Mouse (Mus musculus): Measurements from ENCODE around the gene Ablim2. TPM values are rescaled to one million over a fixed set of nuclear protein-coding genes. Genes with fewer than 3 reads are reported as not detected.

Gene Ablim2
- polyA plus RNA-seq, 1 experiment: 5.8 TPM

DNA sequence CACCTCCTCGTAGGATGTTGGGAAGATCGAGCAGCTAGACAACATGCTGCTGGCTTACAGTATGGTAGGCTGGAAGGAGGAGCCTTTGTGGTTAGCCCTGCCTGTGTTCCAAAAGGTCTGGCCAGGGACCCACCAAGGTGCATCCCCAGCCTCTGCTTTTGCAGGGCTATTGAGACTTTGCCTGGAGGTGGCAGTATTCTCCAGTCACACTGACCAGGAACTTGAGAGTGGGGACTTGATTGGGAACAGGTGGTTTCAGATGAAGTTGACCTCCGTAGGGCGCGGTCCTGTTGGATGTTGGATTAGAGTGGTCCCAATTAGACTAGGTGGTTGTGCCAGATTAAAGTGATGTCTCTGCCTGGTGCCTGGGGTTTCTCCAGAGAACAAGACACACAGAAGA, 30.2 kb upstream of the Ablim2 start:
- no peaks in the 10 kb centered on the region for H3K27me3 ChIP-seq (replicated peaks; ENCODE audit: control insufficient read depth, insufficient read depth, low read length)
- 61% methylated on average over 5 of the region's 5 CpGs for WGBS
- peak overlapping the region; percentile 91 for H3K27ac ChIP-seq (ENCODE audit: insufficient read depth, low read depth, low read length)
- peaks cover 51% of the 10 kb centered on the region for H3K4me1 ChIP-seq (ENCODE audit: control insufficient read depth, insufficient read depth, low read length)
- peak overlapping the region; percentile 56 for H3K4me3 ChIP-seq (ENCODE audit: insufficient read depth, low read depth, low read length)
- TF ChIP-seq CTCF (conservative IDR thresholded peaks at IDR 0.05; ENCODE audit: insufficient read depth, insufficient read length, low read depth, low read length): peak; percentile 46; the same call in 1 of the 2 replicates
- no peak for TF ChIP-seq POLR2A (IDR thresholded peaks at IDR 0.05; ENCODE audit: low read depth, low read length)
- H3K36me3 ChIP-seq (ENCODE audit: control insufficient read depth, insufficient read depth, low read length): no peaks in the 10 kb centered on the region; the same call in 1 of the 2 replicates
- peak; percentile 53 for DNase-seq

DNA sequence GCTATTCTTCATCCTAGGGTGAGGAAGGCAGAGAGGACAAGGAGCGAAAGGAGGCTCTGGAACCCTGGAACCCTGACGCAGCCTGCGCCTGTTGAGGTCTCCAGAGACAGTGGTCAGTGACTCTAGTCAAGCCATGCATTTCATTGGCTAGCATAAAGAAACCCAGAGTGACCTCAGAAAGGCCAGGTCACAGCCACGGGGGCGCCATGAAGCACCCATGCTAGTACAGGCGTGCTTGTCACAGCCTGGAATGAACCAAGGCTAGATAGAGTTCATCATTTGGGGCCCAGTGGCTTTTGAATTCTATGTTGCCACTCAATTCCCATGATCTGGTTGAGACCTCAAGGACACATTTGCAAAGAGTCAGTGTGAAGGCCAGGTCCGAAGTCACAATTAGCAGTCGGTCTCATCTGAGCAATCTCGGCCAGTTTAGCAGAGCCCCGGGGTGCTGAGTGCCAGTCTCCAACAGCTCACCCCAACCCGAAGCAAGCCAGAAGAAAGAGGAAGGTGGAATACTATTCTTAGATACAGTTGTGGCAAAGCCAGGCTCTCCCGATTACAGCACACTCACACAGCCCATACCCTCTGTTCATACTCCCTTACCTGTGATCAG, 29.2 kb upstream of the Ablim2 start:
- TF ChIP-seq CTCF (conservative IDR thresholded peaks at IDR 0.05; ENCODE audit: insufficient read depth, insufficient read length, low read depth, low read length): no peak
- TF ChIP-seq POLR2A (IDR thresholded peaks at IDR 0.05; ENCODE audit: low read depth, low read length): no peak
- H3K4me1 ChIP-seq (ENCODE audit: control insufficient read depth, insufficient read depth, low read length): peaks cover 61% of the 10 kb centered on the region
- DNase-seq: no peak
- H3K36me3 ChIP-seq (ENCODE audit: control insufficient read depth, insufficient read depth, low read length): no peaks in the 10 kb centered on the region
- H3K4me3 ChIP-seq (ENCODE audit: insufficient read depth, low read depth, low read length): peak overlapping the region; percentile 56
- H3K27ac ChIP-seq (ENCODE audit: insufficient read depth, low read depth, low read length): peak overlapping the region; percentile 91
- 21% methylated on average over 12 of the region's 12 CpGs for WGBS
- no peaks in the 10 kb centered on the region for H3K27me3 ChIP-seq (replicated peaks; ENCODE audit: control insufficient read depth, insufficient read depth, low read length)

DNA sequence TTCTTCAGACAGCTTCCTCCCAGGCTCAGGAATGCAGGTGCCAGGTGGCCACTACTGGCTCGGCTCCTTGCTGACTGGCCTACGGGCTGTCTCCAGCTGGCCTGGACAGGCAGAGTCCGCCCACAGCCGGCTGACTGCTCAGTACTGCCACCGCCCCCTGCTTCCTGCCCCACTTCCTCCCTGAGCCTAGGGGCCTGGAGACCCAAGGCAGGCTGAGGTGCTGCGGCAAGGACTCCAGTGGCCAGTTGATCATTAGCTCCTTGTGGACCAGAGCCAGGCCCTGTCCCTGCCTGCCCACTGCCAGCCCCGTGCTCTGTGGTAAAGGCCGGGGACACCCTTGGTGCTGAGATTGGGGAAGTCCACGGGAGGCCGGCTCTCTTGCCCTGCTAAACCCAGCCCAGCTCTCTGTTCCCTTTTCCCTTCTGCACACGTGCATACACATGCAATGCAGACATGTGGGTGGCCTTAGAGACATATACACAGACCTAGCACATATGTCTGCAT, 28.7 kb upstream of the Ablim2 start:
- Histone ChIP-seq H3K4me3 (ENCODE audit: insufficient read depth, low read depth, low read length) (peak overlapping the region; percentile 56), H3K36me3 (ENCODE audit: control insufficient read depth, insufficient read depth, low read length) (no peaks in the 10 kb centered on the region), H3K4me1 (ENCODE audit: control insufficient read depth, insufficient read depth, low read length) (peaks cover 65% of the 10 kb centered on the region), H3K27ac (ENCODE audit: insufficient read depth, low read depth, low read length) (peak overlapping the region; percentile 91), H3K27me3 (replicated peaks; ENCODE audit: control insufficient read depth, insufficient read depth, low read length) (no peaks in the 10 kb centered on the region)
- TF ChIP-seq CTCF (conservative IDR thresholded peaks at IDR 0.05; ENCODE audit: insufficient read depth, insufficient read length, low read depth, low read length): no peak
- TF ChIP-seq POLR2A (IDR thresholded peaks at IDR 0.05; ENCODE audit: low read depth, low read length): peak; percentile 67
- DNase-seq: peak; percentile 99
- 2% methylated on average over 11 of the region's 11 CpGs for WGBS

DNA sequence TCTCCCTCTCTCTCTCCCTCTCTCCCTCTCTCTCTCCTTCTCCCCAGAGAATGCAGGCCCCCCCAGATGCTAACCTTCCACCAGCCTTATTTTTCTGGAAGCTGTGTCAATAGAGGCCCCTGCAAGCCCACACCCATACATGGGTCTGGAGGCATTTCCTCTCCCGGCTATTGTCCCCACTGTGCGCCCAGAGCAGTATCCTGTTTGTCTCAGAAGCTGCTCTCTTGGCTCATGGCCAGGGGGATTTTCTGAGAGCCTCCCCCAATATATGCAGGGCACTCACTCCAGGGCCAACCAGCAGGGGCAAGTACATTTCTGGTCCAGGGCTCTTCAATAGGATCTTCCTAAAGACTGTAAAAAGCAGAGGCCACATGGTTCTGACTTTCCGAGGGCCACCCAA, 27.8 kb upstream of the Ablim2 start:
- Histone ChIP-seq H3K27ac (ENCODE audit: insufficient read depth, low read depth, low read length) (peak overlapping the region; percentile 91), H3K27me3 (replicated peaks; ENCODE audit: control insufficient read depth, insufficient read depth, low read length) (no peaks in the 10 kb centered on the region), H3K36me3 (ENCODE audit: control insufficient read depth, insufficient read depth, low read length) (no peaks in the 10 kb centered on the region), H3K4me1 (ENCODE audit: control insufficient read depth, insufficient read depth, low read length) (peaks cover 74% of the 10 kb centered on the region), H3K4me3 (ENCODE audit: insufficient read depth, low read depth, low read length) (no peak overlapping the region)
- WGBS: 52% methylated on average over 3 of the region's 3 CpGs
- DNase-seq: peak; percentile 86
- TF ChIP-seq CTCF (conservative IDR thresholded peaks at IDR 0.05; ENCODE audit: insufficient read depth, insufficient read length, low read depth, low read length) (no peak), POLR2A (IDR thresholded peaks at IDR 0.05; ENCODE audit: low read depth, low read length) (no peak)

DNA sequence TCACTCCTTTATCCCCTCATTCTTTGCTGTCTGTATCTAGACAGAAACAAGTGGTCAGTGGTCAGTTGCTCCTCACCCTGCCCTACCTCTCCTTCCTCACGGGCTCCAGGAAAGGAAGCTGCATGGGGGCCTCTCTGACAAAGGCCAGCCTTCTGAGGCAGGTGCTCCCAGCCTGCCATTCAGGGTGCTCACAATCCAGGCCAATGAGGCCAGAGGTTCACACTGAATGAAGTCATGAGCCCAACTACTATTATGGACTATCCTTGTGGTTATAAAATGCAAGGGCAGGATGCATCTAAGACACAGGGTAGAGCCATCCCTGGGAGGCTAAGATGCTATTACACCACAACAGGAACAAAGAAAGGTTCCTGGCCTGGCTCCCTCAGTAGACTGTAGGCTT, 27.1 kb upstream of the Ablim2 start:
- H3K4me1 ChIP-seq (ENCODE audit: control insufficient read depth, insufficient read depth, low read length): peaks cover 74% of the 10 kb centered on the region
- H3K36me3 ChIP-seq (ENCODE audit: control insufficient read depth, insufficient read depth, low read length): no peaks in the 10 kb centered on the region
- TF ChIP-seq CTCF (conservative IDR thresholded peaks at IDR 0.05; ENCODE audit: insufficient read depth, insufficient read length, low read depth, low read length) (no peak), POLR2A (IDR thresholded peaks at IDR 0.05; ENCODE audit: low read depth, low read length) (no peak)
- H3K27ac ChIP-seq (ENCODE audit: insufficient read depth, low read depth, low read length): peak overlapping the region; percentile 91
- no peaks in the 10 kb centered on the region for H3K27me3 ChIP-seq (replicated peaks; ENCODE audit: control insufficient read depth, insufficient read depth, low read length)
- 43% methylated on average over 1 of the region's 1 CpGs for WGBS
- DNase-seq: no peak
- H3K4me3 ChIP-seq (ENCODE audit: insufficient read depth, low read depth, low read length): no peak overlapping the region

- TF ChIP-seq CTCF (conservative IDR thresholded peaks at IDR 0.05; ENCODE audit: insufficient read depth, insufficient read length, low read depth, low read length): no peak
- TF ChIP-seq POLR2A (IDR thresholded peaks at IDR 0.05; ENCODE audit: low read depth, low read length): no peak
- peak; percentile 63 for DNase-seq
- Histone ChIP-seq H3K4me1 (ENCODE audit: control insufficient read depth, insufficient read depth, low read length) (peaks cover 73% of the 10 kb centered on the region), H3K4me3 (ENCODE audit: insufficient read depth, low read depth, low read length) (no peak overlapping the region), H3K27me3 (replicated peaks; ENCODE audit: control insufficient read depth, insufficient read depth, low read length) (no peaks in the 10 kb centered on the region), H3K27ac (ENCODE audit: insufficient read depth, low read depth, low read length) (peak overlapping the region; percentile 91; the same call in 1 of the 2 replicates), H3K36me3 (ENCODE audit: control insufficient read depth, insufficient read depth, low read length) (no peaks in the 10 kb centered on the region)
- 71% methylated on average over 4 of the region's 4 CpGs for WGBS
Measured at GRCm38 (mm10) chr5:35731006-35731405, 26.7 kb upstream of the Ablim2 start.

DNA sequence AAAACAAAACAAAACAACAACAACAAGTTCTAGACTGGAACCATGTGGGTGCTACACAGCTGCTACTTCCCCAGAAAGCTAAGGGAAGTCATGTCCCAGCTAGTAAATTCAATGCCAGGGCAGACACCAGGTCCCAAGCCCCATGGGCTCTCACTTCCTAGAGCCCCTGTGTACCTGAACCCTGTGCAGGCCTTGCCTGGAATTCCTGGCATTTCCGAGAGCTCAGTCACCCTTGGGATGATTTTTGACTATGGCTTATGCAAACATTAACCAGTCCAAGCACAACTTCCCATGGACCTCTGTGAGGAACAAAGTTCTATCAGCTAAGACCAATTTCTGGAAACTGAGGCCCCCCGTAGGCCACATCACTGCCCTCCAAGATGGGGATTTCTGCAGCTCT, 24.2 kb upstream of the Ablim2 start:
- WGBS: 40% methylated on average over 2 of the region's 2 CpGs
- peak; percentile 92 for DNase-seq
- Histone ChIP-seq H3K27ac (ENCODE audit: insufficient read depth, low read depth, low read length) (peak overlapping the region; percentile 88), H3K36me3 (ENCODE audit: control insufficient read depth, insufficient read depth, low read length) (no peaks in the 10 kb centered on the region), H3K27me3 (replicated peaks; ENCODE audit: control insufficient read depth, insufficient read depth, low read length) (no peaks in the 10 kb centered on the region), H3K4me3 (ENCODE audit: insufficient read depth, low read depth, low read length) (no peak overlapping the region), H3K4me1 (ENCODE audit: control insufficient read depth, insufficient read depth, low read length) (peaks cover 70% of the 10 kb centered on the region)
- TF ChIP-seq POLR2A (IDR thresholded peaks at IDR 0.05; ENCODE audit: low read depth, low read length) (no peak), CTCF (conservative IDR thresholded peaks at IDR 0.05; ENCODE audit: insufficient read depth, insufficient read length, low read depth, low read length) (no peak)
